Comparison of ENCODE assay signal across 9 mouse cellular contexts in genomic region chr14:55886571-55887382, GRCm38 (mm10). TPM values are rescaled to one million over a fixed set of nuclear protein-coding genes. Genes with fewer than 3 reads are reported as not detected.
DNase-seq lines count a peak whose midpoint lies in the region; ATAC-seq and TF ChIP-seq lines count a peak whose summit lies in the region.
"Had no signal": no experiment of that assay in that cellular context is flagged by ENCODE, and none has a peak within 500 bp of the region (broad histone marks: within the 10 kb centered on the region; RNA-seq: fewer than 3 reads in every experiment).

No protein-coding gene starts in this region.

- no peak for TF ChIP-seq EP300 in liver, postnatal 0 days (IDR thresholded peaks at IDR 0.05; ENCODE audit: low read depth)

- no peak overlapping the region for H3K27ac ChIP-seq in kidney, embryonic 14.5 days (ENCODE audit: low read depth, low read length)
- H3K27ac ChIP-seq in brown adipose tissue, adult 24 weeks (replicated peaks; ENCODE audit: low read depth, low read length), result no peak overlapping the region
- 0 out of 2 replicates have a peak overlapping the region, but pooled peaks have one; percentile 17 for H3K27ac ChIP-seq in embryonic fibroblast, embryonic 13.5 days (ENCODE audit: insufficient read depth, low read length)
- H3K27ac ChIP-seq in liver, postnatal 0 days (ENCODE audit: low read depth), result 0 out of 2 replicates have a peak overlapping the region, but pooled peaks have one; percentile 12

- WGBS in kidney, embryonic 14.5 days, result 79% methylated on average over 24 of the region's 24 CpGs
- WGBS in liver, postnatal 0 days (ENCODE audit: insufficient replicate concordance), result 80% methylated on average over 24 of the region's 24 CpGs

- no peak for DNase-seq in kidney, postnatal 10 days
- no peak for DNase-seq in liver, postnatal 0 days
- no peak for DNase-seq in urinary bladder, postnatal 14 days (ENCODE audit: low spot score)
- DNase-seq in urinary bladder, postnatal 10 days (ENCODE audit: low spot score), result no peak
- DNase-seq in thymus, adult 18-20 months, result no peak

- H3K9ac ChIP-seq in kidney, embryonic 14.5 days (ENCODE audit: low read depth, low read length), result peak overlapping the region; percentile 88; the same call in 1 of the 2 replicates
- H3K9ac ChIP-seq in liver, postnatal 0 days (replicated peaks), result peak overlapping the region; percentile 92

- no peak for TF ChIP-seq CTCF in embryonic fibroblast, embryonic 13.5 days (IDR thresholded peaks at IDR 0.05; ENCODE audit: borderline replicate concordance, insufficient read depth, low read length)
- no peak for TF ChIP-seq CTCF in liver, postnatal 0 days (IDR thresholded peaks at IDR 0.05; ENCODE audit: low read depth)

- TF ChIP-seq POLR2A in embryonic fibroblast, embryonic 13.5 days (IDR thresholded peaks at IDR 0.05; ENCODE audit: low read depth, low read length), result no peak

- H3K9me3 ChIP-seq in kidney, embryonic 14.5 days (ENCODE audit: control insufficient read depth, low read length), result no peaks in the 10 kb centered on the region
- no peaks in the 10 kb centered on the region for H3K9me3 ChIP-seq in liver, postnatal 0 days (ENCODE audit: low read length)

- no peak for ATAC-seq in kidney, embryonic 14.5 days (ENCODE audit: low FRiP score, low TSS enrichment)
- no peak for ATAC-seq in liver, postnatal 0 days

- no peaks in the 10 kb centered on the region for H3K27me3 ChIP-seq in kidney, embryonic 14.5 days (ENCODE audit: control insufficient read depth, insufficient read depth, low read length)
- no peaks in the 10 kb centered on the region for H3K27me3 ChIP-seq in liver, postnatal 0 days (ENCODE audit: insufficient read depth, low read length)

- H3K4me1 ChIP-seq in kidney, embryonic 14.5 days (ENCODE audit: control insufficient read depth, insufficient read depth, low read length), result peaks cover 24% of the 10 kb centered on the region
- peaks cover 5% of the 10 kb centered on the region for H3K4me1 ChIP-seq in brown adipose tissue, adult 24 weeks (ENCODE audit: control insufficient read depth, insufficient read depth, insufficient read length, low read length)
- peaks cover 3% of the 10 kb centered on the region; the same call in 1 of the 2 replicates for H3K4me1 ChIP-seq in embryonic fibroblast, embryonic 13.5 days (ENCODE audit: control insufficient read depth, insufficient read depth, low read length)
- peaks cover 36% of the 10 kb centered on the region for H3K4me1 ChIP-seq in liver, postnatal 0 days (ENCODE audit: insufficient read depth)

- H3K4me3 ChIP-seq in kidney, embryonic 14.5 days (ENCODE audit: low read length), result no peak overlapping the region; the same call in 1 of the 2 replicates
- peak overlapping the region; percentile 79; the same call in 1 of the 2 replicates for H3K4me3 ChIP-seq in brown adipose tissue, adult 24 weeks (ENCODE audit: insufficient read depth, low read depth, low read length)
- H3K4me3 ChIP-seq in embryonic fibroblast, embryonic 13.5 days (ENCODE audit: insufficient read depth, low read length), result peak overlapping the region; percentile 97; the same call in 1 of the 2 replicates
- H3K4me3 ChIP-seq in liver, postnatal 0 days (ENCODE audit: low read depth, low read length), result peak overlapping the region; percentile 74; the same call in 1 of the 2 replicates

- H3K36me3 ChIP-seq in kidney, embryonic 14.5 days (ENCODE audit: control insufficient read depth, insufficient read depth, low read length), result peaks cover 51% of the 10 kb centered on the region
- peaks cover 52% of the 10 kb centered on the region for H3K36me3 ChIP-seq in liver, postnatal 0 days (replicated peaks; ENCODE audit: insufficient read depth, low read length)

- H3K4me2 ChIP-seq in kidney, embryonic 14.5 days (replicated peaks; ENCODE audit: low read depth, low read length), result peak overlapping the region; percentile 72
- peak overlapping the region; percentile 77 for H3K4me2 ChIP-seq in liver, postnatal 0 days (ENCODE audit: low read depth, low read length)

RNA-seq across cellular contexts. Expression of gene Khnyn, which starts 2.0 kb away (rescaled TPM):
- polyA plus RNA-seq in kidney, embryonic 14.5 days (2014; fragmentation: Nextera tagmentation; extraction: Ambion mirVana), result 7.0 and 9.7 TPM in 2 replicates
- 4.2 and 5.5 TPM in 2 replicates for polyA plus RNA-seq in brown adipose tissue, adult 24 weeks (2012; ENCODE audit: insufficient read depth, insufficient read length, missing spikeins)
- 15.4 and 17.5 TPM in 2 replicates for polyA plus RNA-seq in embryonic fibroblast, embryonic 13.5 days (2011; ENCODE audit: insufficient read length, low read depth, missing spikeins)
- 4.6 and 5.2 TPM in 2 replicates for polyA plus RNA-seq in liver, postnatal 0 days (2015; fragmentation: Nextera tagmentation; extraction: Ambion mirVana)

RNA-seq across cellular contexts. Expression of gene Cbln3, which starts 2.6 kb away (rescaled TPM):
- polyA plus RNA-seq in kidney, embryonic 14.5 days (2014; fragmentation: Nextera tagmentation; extraction: Ambion mirVana), result 0.23 and 0.31 TPM in 2 replicates
- polyA plus RNA-seq in brown adipose tissue, adult 24 weeks (2012; ENCODE audit: insufficient read depth, insufficient read length, missing spikeins), result not detected in 2 replicates
- 0.23 and 0.35 TPM in 2 replicates for polyA plus RNA-seq in embryonic fibroblast, embryonic 13.5 days (2011; ENCODE audit: insufficient read length, low read depth, missing spikeins)
- 0.29 and 0.40 TPM in 2 replicates for polyA plus RNA-seq in liver, postnatal 0 days (2015; fragmentation: Nextera tagmentation; extraction: Ambion mirVana)

RNA-seq across cellular contexts. Expression of gene Sdr39u1, which starts 13.3 kb away (rescaled TPM):
- 61.3 and 64.7 TPM in 2 replicates for polyA plus RNA-seq in kidney, embryonic 14.5 days (2014; fragmentation: Nextera tagmentation; extraction: Ambion mirVana)
- polyA plus RNA-seq in brown adipose tissue, adult 24 weeks (2012; ENCODE audit: insufficient read depth, insufficient read length, missing spikeins), result 134 and 149 TPM in 2 replicates
- polyA plus RNA-seq in embryonic fibroblast, embryonic 13.5 days (2011; ENCODE audit: insufficient read length, low read depth, missing spikeins), result 19.6 and 25.0 TPM in 2 replicates
- 26.2 and 26.9 TPM in 2 replicates for polyA plus RNA-seq in liver, postnatal 0 days (2015; fragmentation: Nextera tagmentation; extraction: Ambion mirVana)

RNA-seq across cellular contexts. Expression of gene Nynrin, which starts 33.0 kb away (rescaled TPM):
- polyA plus RNA-seq in kidney, embryonic 14.5 days (2014; fragmentation: Nextera tagmentation; extraction: Ambion mirVana), result 11.0 and 15.6 TPM in 2 replicates
- polyA plus RNA-seq in brown adipose tissue, adult 24 weeks (2012; ENCODE audit: insufficient read depth, insufficient read length, missing spikeins), result 0.87 and 1.0 TPM in 2 replicates
- 31.7 and 36.6 TPM in 2 replicates for polyA plus RNA-seq in embryonic fibroblast, embryonic 13.5 days (2011; ENCODE audit: insufficient read length, low read depth, missing spikeins)
- polyA plus RNA-seq in liver, postnatal 0 days (2015; fragmentation: Nextera tagmentation; extraction: Ambion mirVana), result 0.63 and 0.70 TPM in 2 replicates

RNA-seq across cellular contexts. Expression of gene Cma1, which starts 57.7 kb away (rescaled TPM):
- 0.30 and 1.1 TPM in 2 replicates for polyA plus RNA-seq in kidney, embryonic 14.5 days (2014; fragmentation: Nextera tagmentation; extraction: Ambion mirVana)
- polyA plus RNA-seq in brown adipose tissue, adult 24 weeks (2012; ENCODE audit: insufficient read depth, insufficient read length, missing spikeins), result 6.1 and 8.2 TPM in 2 replicates
- not detected in 2 replicates for polyA plus RNA-seq in embryonic fibroblast, embryonic 13.5 days (2011; ENCODE audit: insufficient read length, low read depth, missing spikeins)
- polyA plus RNA-seq in liver, postnatal 0 days (2015; fragmentation: Nextera tagmentation; extraction: Ambion mirVana), result 0.59 and 1.7 TPM in 2 replicates
- polyA plus RNA-seq: activated CD4-positive, CD25-positive, alpha-beta regulatory T cell, adult 4 months had no signal

Comparison
In these comparisons a context has a peak if more than half of its experiments do, and no peak if none do; other contexts are left out.
1. H3K27ac ChIP-seq: peak in embryonic fibroblast, embryonic 13.5 days (single experiment) and liver, postnatal 0 days (single experiment); none in kidney, embryonic 14.5 days (single experiment) and brown adipose tissue, adult 24 weeks (single experiment).